Mouse (Mus musculus) forebrain, embryonic 16.5 days (tissue): Measurements from ENCODE around the gene Il4ra. TPM values are rescaled to one million over a fixed set of nuclear protein-coding genes. Genes with fewer than 3 reads are reported as not detected.

Experiments used
- ATAC-seq: fragments of 200-750 bp; cut with Nextera tagmentation; 2 replicates; pipeline ENCODE4 v1.8.0; 2017; ENCODE audit warnings: mild to moderate bottlenecking, moderate library complexity
- H3K27ac ChIP-seq: fragments of 300-500 bp; sonication (generic); 2 replicates; pipeline ENCODE4 v1.5.1; 2014; ENCODE audit warnings: low read length, control low read depth
- H3K27me3 ChIP-seq: fragments of 300-500 bp; sonication (generic); replicated peaks from 2 replicates; pipeline ENCODE4 v1.6.1; 2014; ENCODE audit warnings: low read length; ENCODE audit not compliant: control insufficient read depth, insufficient read depth
- H3K36me3 ChIP-seq: fragments of 300-500 bp; sonication (generic); 2 replicates; pipeline ENCODE4 v1.6.1; 2014; ENCODE audit not compliant: control insufficient read depth, insufficient read depth
- H3K4me1 ChIP-seq: fragments of 300-500 bp; sonication (generic); replicated peaks from 2 replicates; pipeline ENCODE4 v1.6.1; 2014; ENCODE audit warnings: low read length; ENCODE audit not compliant: control insufficient read depth, insufficient read depth
- H3K4me2 ChIP-seq: fragments of 300-500 bp; sonication (generic); 2 replicates; pipeline ENCODE4 v1.6.1; 2014; ENCODE audit warnings: mild to moderate bottlenecking, low read length, control low read depth
- H3K4me3 ChIP-seq: fragments of 300-500 bp; sonication (generic); replicated peaks from 2 replicates; pipeline ENCODE4 v1.5.1; 2014; ENCODE audit warnings: mild to moderate bottlenecking, low read length, control low read depth
- H3K9ac ChIP-seq: fragments of 300-500 bp; sonication (generic); replicated peaks from 2 replicates; pipeline ENCODE4 v1.6.1; 2014; ENCODE audit warnings: low read depth, low read length, control low read depth
- H3K9me3 ChIP-seq: fragments of 300-500 bp; sonication (generic); 2 replicates; pipeline ENCODE4 v1.6.1; 2016; ENCODE audit warnings: low read length; ENCODE audit not compliant: control insufficient read depth
- WGBS: fragments of 180-500 bp; shearing (Covaris S2); extraction: QIAGEN DNeasy Blood & Tissue Kit; methylation state at CpG from one replicate; pipeline ENCODE4 v1.1.7; 2014; 5-methylcytosine and 5-hydroxymethylcytosine counted together
- polyA plus RNA-seq: library from polyadenylated mRNA; unstranded; fragments of >200 nt; fragmentation: Nextera tagmentation; extraction: Ambion mirVana; gene quantifications from 2 replicates; pipeline ENCODE4 v1.2.1, GENCODE M21; 2015

The Il4ra gene
- polyA plus RNA-seq, 1 experiment from 2014 or later, result 2.5 TPM

- no peaks in the 10 kb centered on the region for H3K36me3 ChIP-seq
- no peak overlapping the region for H3K27ac ChIP-seq
- H3K4me2 ChIP-seq, result no peak overlapping the region
- H3K4me1 ChIP-seq, result no peaks in the 10 kb centered on the region
- 78% methylated on average over 6 of the region's 6 CpGs for WGBS
- no peaks in the 10 kb centered on the region for H3K27me3 ChIP-seq
- H3K9ac ChIP-seq, result no peak overlapping the region
- no peak overlapping the region for H3K4me3 ChIP-seq
- no peaks in the 10 kb centered on the region for H3K9me3 ChIP-seq
- ATAC-seq, result no peak
Measured at GRCm38 (mm10) chr7:125517470-125517869, 34.5 kb upstream of the Il4ra start.

GRCm38 (mm10) chr7:125519715-125520114 lies 32.2 kb upstream of the Il4ra start:
- Histone ChIP-seq H3K4me1 (no peaks in the 10 kb centered on the region), H3K36me3 (no peaks in the 10 kb centered on the region), H3K4me2 (no peak overlapping the region), H3K9ac (no peak overlapping the region), H3K27ac (no peak overlapping the region), H3K27me3 (no peaks in the 10 kb centered on the region), H3K9me3 (no peaks in the 10 kb centered on the region), H3K4me3 (no peak overlapping the region)
- WGBS, result 92% methylated on average over 3 of the region's 3 CpGs
- ATAC-seq, result no peak

GRCm38 (mm10) chr7:125523051-125523450 lies 28.9 kb upstream of the Il4ra start:
- no peak overlapping the region for H3K27ac ChIP-seq
- H3K4me3 ChIP-seq, result no peak overlapping the region
- H3K9ac ChIP-seq, result no peak overlapping the region
- no peak for ATAC-seq
- no peak overlapping the region for H3K4me2 ChIP-seq
- H3K9me3 ChIP-seq, result no peaks in the 10 kb centered on the region
- H3K4me1 ChIP-seq, result no peaks in the 10 kb centered on the region
- WGBS, result 90% methylated on average over 3 of the region's 3 CpGs
- no peaks in the 10 kb centered on the region for H3K27me3 ChIP-seq
- H3K36me3 ChIP-seq, result no peaks in the 10 kb centered on the region

GRCm38 (mm10) chr7:125527186-125527585 lies 24.7 kb upstream of the Il4ra start:
- H3K4me1 ChIP-seq, result no peaks in the 10 kb centered on the region
- 91% methylated on average over 6 of the region's 6 CpGs for WGBS
- no peak overlapping the region for H3K9ac ChIP-seq
- ATAC-seq, result no peak
- H3K4me2 ChIP-seq, result no peak overlapping the region
- H3K27ac ChIP-seq, result no peak overlapping the region
- H3K36me3 ChIP-seq, result no peaks in the 10 kb centered on the region
- no peaks in the 10 kb centered on the region for H3K9me3 ChIP-seq
- no peaks in the 10 kb centered on the region for H3K27me3 ChIP-seq
- no peak overlapping the region for H3K4me3 ChIP-seq

GRCm38 (mm10) chr7:125527901-125528580 lies 23.9 kb upstream of the Il4ra start:
- Histone ChIP-seq H3K9me3 (no peaks in the 10 kb centered on the region), H3K36me3 (no peaks in the 10 kb centered on the region)
- 89% methylated on average over 9 of the region's 9 CpGs for WGBS

GRCm38 (mm10) chr7:125539351-125539750 lies 12.6 kb upstream of the Il4ra start:
- WGBS, result 80% methylated on average over 3 of the region's 3 CpGs
- Histone ChIP-seq H3K27ac (no peak overlapping the region), H3K36me3 (no peaks in the 10 kb centered on the region), H3K9ac (no peak overlapping the region), H3K9me3 (no peaks in the 10 kb centered on the region), H3K27me3 (no peaks in the 10 kb centered on the region), H3K4me2 (no peak overlapping the region), H3K4me3 (no peak overlapping the region), H3K4me1 (no peaks in the 10 kb centered on the region)
- ATAC-seq, result no peak

More at GRCm38 (mm10) chr7:125527901-125528580, 23.9 kb upstream of the Il4ra start:
- Histone ChIP-seq H3K4me2 (no peak overlapping the region), H3K27me3 (no peaks in the 10 kb centered on the region), H3K4me3 (no peak overlapping the region), H3K27ac (no peak overlapping the region), H3K4me1 (no peaks in the 10 kb centered on the region), H3K9ac (no peak overlapping the region)
- ATAC-seq, result no peak

- no peak overlapping the region for H3K27ac ChIP-seq
- no peaks in the 10 kb centered on the region for H3K9me3 ChIP-seq
- H3K4me3 ChIP-seq, result no peak overlapping the region
- ATAC-seq, result no peak
- no peak overlapping the region for H3K4me2 ChIP-seq
- no peaks in the 10 kb centered on the region for H3K27me3 ChIP-seq
- no peak overlapping the region for H3K9ac ChIP-seq
- WGBS, result 96% methylated on average over 1 of the region's 1 CpGs
- no peaks in the 10 kb centered on the region for H3K36me3 ChIP-seq
- no peaks in the 10 kb centered on the region for H3K4me1 ChIP-seq
Measured at GRCm38 (mm10) chr7:125541026-125541425, 10.9 kb upstream of the Il4ra start.

GRCm38 (mm10) chr7:125541821-125542220 lies 10.1 kb upstream of the Il4ra start:
- Histone ChIP-seq H3K9ac (no peak overlapping the region), H3K4me3 (no peak overlapping the region), H3K27me3 (no peaks in the 10 kb centered on the region), H3K9me3 (no peaks in the 10 kb centered on the region), H3K36me3 (no peaks in the 10 kb centered on the region), H3K27ac (no peak overlapping the region), H3K4me2 (no peak overlapping the region), H3K4me1 (no peaks in the 10 kb centered on the region)
- ATAC-seq, result no peak
- 87% methylated on average over 2 of the region's 2 CpGs for WGBS

GRCm38 (mm10) chr7:125542335-125543050 lies 9.4 kb upstream of the Il4ra start:
- 47% methylated on average over 11 of the region's 11 CpGs for WGBS
- Histone ChIP-seq H3K9me3 (no peaks in the 10 kb centered on the region), H3K4me2 (no peak overlapping the region), H3K36me3 (no peaks in the 10 kb centered on the region), H3K9ac (no peak overlapping the region), H3K4me1 (no peaks in the 10 kb centered on the region), H3K27me3 (no peaks in the 10 kb centered on the region), H3K27ac (no peak overlapping the region), H3K4me3 (no peak overlapping the region)
- no peak for ATAC-seq
